16 mouse cellular contexts compared by ENCODE assay signal in the genomic region with DNA sequence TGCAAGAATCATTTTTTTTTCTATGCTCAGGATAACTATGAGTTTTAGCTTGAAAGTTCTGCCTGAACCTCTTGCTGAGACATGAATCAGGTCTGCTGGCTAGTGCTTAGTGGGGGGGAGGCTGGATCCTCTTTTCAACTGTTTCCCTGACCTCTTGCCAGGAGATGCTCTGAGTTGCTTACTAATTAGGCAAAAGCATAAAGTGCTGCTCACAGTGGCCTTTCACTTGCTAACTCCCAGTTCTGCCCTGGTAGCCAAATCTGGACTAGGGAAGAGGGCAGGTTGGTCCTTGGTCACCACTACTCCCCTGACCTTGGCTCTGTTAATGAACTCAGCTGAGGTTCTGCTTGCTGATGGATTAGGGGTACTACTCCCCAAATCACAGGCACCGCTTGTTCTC. TPM values are rescaled to one million over a fixed set of nuclear protein-coding genes. Genes with fewer than 3 reads are reported as not detected.
A peak's percentile ranks its signal among the peaks of the same experiment; 100 is the strongest.
DNase-seq lines count a peak whose midpoint lies in the region; ATAC-seq lines count a peak whose summit lies in the region.
"Had no signal": no experiment of that assay in that cellular context is flagged by ENCODE, and none has a peak within 500 bp of the region (broad histone marks: within the 10 kb centered on the region; RNA-seq: fewer than 3 reads in every experiment).

No protein-coding gene starts in this region.

- peak; percentile 17 for DNase-seq in left cerebral cortex, postnatal 4 days
- DNase-seq in left cerebral cortex, adult 9 months (ENCODE audit: low spot score in 2 of 2): no peak
- peak; percentile 4 to 17 for DNase-seq in cerebellum, postnatal 14 days
- no peak for DNase-seq in gastrocnemius, postnatal 10 days
- DNase-seq in urinary bladder, postnatal 25 days (ENCODE audit: low spot score): no peak
- DNase-seq: liver, embryonic 13.5 days; lung, postnatal 14 days; thymus, postnatal 4 days had no signal

- no peak overlapping the region for H3K27ac ChIP-seq in hindbrain, embryonic 13.5 days
- no peak overlapping the region for H3K27ac ChIP-seq in hindbrain, embryonic 12.5 days
- no peak overlapping the region for H3K27ac ChIP-seq in midbrain, embryonic 15.5 days
- H3K27ac ChIP-seq: liver, embryonic 13.5 days had no signal

- H3K9ac ChIP-seq in hindbrain, embryonic 13.5 days: no peak overlapping the region
- no peak overlapping the region for H3K9ac ChIP-seq in hindbrain, embryonic 12.5 days
- no peak overlapping the region for H3K9ac ChIP-seq in midbrain, embryonic 15.5 days
- H3K9ac ChIP-seq: liver, embryonic 13.5 days had no signal

- WGBS in hindbrain, embryonic 13.5 days: 94% methylated on average over 1 of the region's 1 CpGs
- WGBS in hindbrain, embryonic 12.5 days: 85% methylated on average over 1 of the region's 1 CpGs
- WGBS in midbrain, embryonic 15.5 days: 84% methylated on average over 1 of the region's 1 CpGs

- 0 out of 2 replicates have a peak, but pooled peaks have one; percentile 10 for ATAC-seq in hindbrain, embryonic 13.5 days (ENCODE audit: low FRiP score)
- no peak for ATAC-seq in hindbrain, embryonic 12.5 days (ENCODE audit: low FRiP score)
- ATAC-seq in midbrain, embryonic 15.5 days (replicated peaks): peak; percentile 54; the same call in 1 of the 2 replicates
- ATAC-seq: intestine, postnatal 0 days had no signal

- intact Hi-C loops in left cerebral cortex, postnatal 4 days (cut with DNase I): no loop called here

- H3K4me1 ChIP-seq in hindbrain, embryonic 13.5 days (replicated peaks): 0 out of 2 replicates have a peak, but pooled peaks cover 6% of the 10 kb centered on the region
- H3K4me1 ChIP-seq in hindbrain, embryonic 12.5 days: no peaks in the 10 kb centered on the region
- no peaks in the 10 kb centered on the region for H3K4me1 ChIP-seq in midbrain, embryonic 15.5 days

- no peak overlapping the region for H3K4me3 ChIP-seq in hindbrain, embryonic 13.5 days
- H3K4me3 ChIP-seq in hindbrain, embryonic 12.5 days: no peak overlapping the region
- H3K4me3 ChIP-seq in midbrain, embryonic 15.5 days: no peak overlapping the region
- H3K4me3 ChIP-seq: liver, embryonic 13.5 days had no signal

- no peaks in the 10 kb centered on the region for H3K27me3 ChIP-seq in hindbrain, embryonic 13.5 days
- H3K27me3 ChIP-seq in hindbrain, embryonic 12.5 days: no peaks in the 10 kb centered on the region
- no peaks in the 10 kb centered on the region for H3K27me3 ChIP-seq in midbrain, embryonic 15.5 days (replicated peaks)
- H3K27me3 ChIP-seq: liver, embryonic 13.5 days had no signal

- H3K4me2 ChIP-seq in hindbrain, embryonic 13.5 days: no peak overlapping the region
- H3K4me2 ChIP-seq in hindbrain, embryonic 12.5 days (replicated peaks): no peak overlapping the region
- H3K4me2 ChIP-seq in midbrain, embryonic 15.5 days: no peak overlapping the region
- H3K4me2 ChIP-seq: liver, embryonic 13.5 days had no signal

- no peaks in the 10 kb centered on the region for H3K36me3 ChIP-seq in hindbrain, embryonic 13.5 days
- H3K36me3 ChIP-seq in hindbrain, embryonic 12.5 days: no peaks in the 10 kb centered on the region
- no peaks in the 10 kb centered on the region for H3K36me3 ChIP-seq in midbrain, embryonic 15.5 days (replicated peaks)
- H3K36me3 ChIP-seq: liver, embryonic 13.5 days had no signal

- no peaks in the 10 kb centered on the region for H3K9me3 ChIP-seq in hindbrain, embryonic 13.5 days
- H3K9me3 ChIP-seq in hindbrain, embryonic 12.5 days (replicated peaks): no peaks in the 10 kb centered on the region
- no peaks in the 10 kb centered on the region for H3K9me3 ChIP-seq in midbrain, embryonic 15.5 days
- H3K9me3 ChIP-seq: liver, embryonic 13.5 days had no signal

RNA-seq across cellular contexts. Expression of a gene that starts 19.2 kb away (rescaled TPM):
- 11.9 and 12.4 TPM in 2 replicates for polyA plus RNA-seq in hindbrain, embryonic 13.5 days (2015; fragmentation: Nextera tagmentation; extraction: Ambion mirVana)
- polyA plus RNA-seq in hindbrain, embryonic 12.5 days (2016; fragmentation: Nextera tagmentation; extraction: Ambion mirVana): 21.3 and 22.3 TPM in 2 replicates
- total RNA-seq in left cerebral cortex, postnatal 4 days (2021): 10 to 100 TPM; 31.4 to 31.6 TPM
- polyA plus RNA-seq in midbrain, embryonic 15.5 days (2015; fragmentation: Nextera tagmentation; extraction: Ambion mirVana): 10.5 and 11.3 TPM in 2 replicates
- 1 to 10 TPM; 3.6 to 4.0 TPM for total RNA-seq in gastrocnemius, postnatal 10 days (2021)
- total RNA-seq: common myeloid progenitor, adult 5-6 weeks; granulocyte monocyte progenitor cell, adult 5-6 weeks; MEL; monocyte, adult 5-6 weeks had no signal

Comparison
In these comparisons a context has a peak if more than half of its experiments do, and no peak if none do; other contexts are left out.
1. DNase-seq: peak in left cerebral cortex, postnatal 4 days (single experiment) and cerebellum, postnatal 14 days (2 of 2); none in left cerebral cortex, adult 9 months (0 of 2), gastrocnemius, postnatal 10 days (single experiment) and urinary bladder, postnatal 25 days (single experiment).